Mouse (Mus musculus) embryo, embryonic 10.5 days (tissue): ENCODE results near the gene Cxcr5.

Experiments
- DNase-seq: peaks from one replicate; pipeline ENCODE4 v3.0.0-alpha.2; 2015; ENCODE audit warnings: low spot score

The Cxcr5 gene

GRCm38 (mm10) chr9:44509487-44510354, 52.0 kb downstream of the Cxcr5 start:
- peak; percentile 84 for DNase-seq

DNA sequence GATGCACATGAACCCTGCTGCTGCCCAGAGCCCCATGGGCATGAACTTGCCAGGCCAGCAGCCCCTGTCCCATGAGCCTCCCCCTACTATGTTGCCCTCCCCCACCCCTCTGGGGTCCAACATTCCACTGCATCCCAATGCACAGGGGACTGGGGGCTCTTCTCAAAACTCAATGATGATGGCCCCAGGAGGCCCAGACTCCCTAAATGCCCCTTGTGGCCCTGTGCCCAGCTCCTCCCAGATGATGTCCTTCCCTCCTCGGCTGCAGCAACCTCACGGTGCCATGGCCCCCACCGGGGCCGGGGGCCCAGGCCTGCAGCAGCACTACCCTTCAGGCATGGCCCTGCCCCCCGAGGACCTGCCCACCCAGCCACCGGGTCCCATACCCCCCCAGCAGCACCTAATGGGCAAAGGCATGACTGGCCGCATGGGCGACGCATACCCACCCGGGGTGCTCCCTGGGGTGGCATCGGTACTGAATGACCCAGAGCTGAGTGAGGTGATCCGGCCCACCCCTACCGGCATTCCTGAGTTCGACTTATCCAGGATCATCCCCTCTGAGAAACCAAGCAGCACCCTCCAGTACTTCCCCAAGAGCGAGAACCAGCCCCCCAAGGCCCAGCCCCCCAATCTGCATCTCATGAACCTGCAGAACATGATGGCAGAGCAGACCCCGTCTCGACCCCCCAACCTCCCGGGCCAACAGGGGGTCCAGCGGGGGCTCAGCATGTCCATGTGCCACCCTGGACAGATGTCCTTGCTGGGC, 52.8 kb downstream of the Cxcr5 start:
- DNase-seq = no peak

DNA sequence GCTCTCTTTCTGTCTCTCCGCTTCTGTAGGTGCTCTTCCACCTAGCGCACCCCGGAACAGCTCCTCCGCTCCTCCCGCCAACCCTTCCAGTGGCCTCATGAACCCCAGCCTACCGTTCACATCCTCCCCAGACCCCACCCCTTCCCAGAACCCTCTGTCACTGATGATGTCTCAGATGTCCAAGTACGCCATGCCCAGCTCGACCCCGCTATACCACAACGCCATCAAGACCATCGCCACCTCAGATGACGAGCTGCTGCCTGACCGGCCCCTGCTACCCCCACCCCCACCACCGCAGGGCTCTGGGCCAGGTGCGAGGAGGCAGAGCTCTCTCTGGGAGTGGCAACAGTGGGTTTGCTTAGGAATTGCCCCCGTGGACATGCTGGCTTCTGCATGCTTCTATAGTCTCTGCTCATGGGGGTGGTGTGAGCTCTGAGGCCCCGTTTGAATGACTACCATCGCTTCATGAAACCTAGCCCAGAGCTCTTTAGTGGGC, 53.5 kb downstream of the Cxcr5 start:
- no peak for DNase-seq

GRCm38 (mm10) chr9:44507345-44507744, 54.3 kb downstream of the Cxcr5 start:
- no peak for DNase-seq

DNA sequence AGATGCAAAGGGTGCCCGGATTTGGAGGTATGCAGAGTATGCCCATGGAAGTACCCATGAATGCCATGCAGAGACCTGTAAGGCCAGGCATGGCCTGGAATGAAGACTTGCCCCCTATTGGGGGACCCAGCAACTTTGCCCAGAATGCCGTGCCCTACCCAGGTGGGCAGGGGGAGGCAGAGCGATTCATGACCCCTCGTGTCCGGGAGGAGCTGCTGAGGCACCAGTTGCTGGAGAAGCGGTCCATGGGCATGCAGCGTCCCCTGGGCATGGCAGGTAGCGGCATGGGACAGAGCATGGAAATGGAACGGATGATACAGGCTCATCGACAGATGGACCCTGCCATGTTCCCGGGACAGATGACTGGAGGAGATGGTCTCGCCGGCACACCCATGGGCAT, 55.1 kb downstream of the Cxcr5 start:
- DNase-seq = no peak

- DNase-seq = no peak
Measured at GRCm38 (mm10) chr9:44505824-44506467, 55.7 kb downstream of the Cxcr5 start.

DNA sequence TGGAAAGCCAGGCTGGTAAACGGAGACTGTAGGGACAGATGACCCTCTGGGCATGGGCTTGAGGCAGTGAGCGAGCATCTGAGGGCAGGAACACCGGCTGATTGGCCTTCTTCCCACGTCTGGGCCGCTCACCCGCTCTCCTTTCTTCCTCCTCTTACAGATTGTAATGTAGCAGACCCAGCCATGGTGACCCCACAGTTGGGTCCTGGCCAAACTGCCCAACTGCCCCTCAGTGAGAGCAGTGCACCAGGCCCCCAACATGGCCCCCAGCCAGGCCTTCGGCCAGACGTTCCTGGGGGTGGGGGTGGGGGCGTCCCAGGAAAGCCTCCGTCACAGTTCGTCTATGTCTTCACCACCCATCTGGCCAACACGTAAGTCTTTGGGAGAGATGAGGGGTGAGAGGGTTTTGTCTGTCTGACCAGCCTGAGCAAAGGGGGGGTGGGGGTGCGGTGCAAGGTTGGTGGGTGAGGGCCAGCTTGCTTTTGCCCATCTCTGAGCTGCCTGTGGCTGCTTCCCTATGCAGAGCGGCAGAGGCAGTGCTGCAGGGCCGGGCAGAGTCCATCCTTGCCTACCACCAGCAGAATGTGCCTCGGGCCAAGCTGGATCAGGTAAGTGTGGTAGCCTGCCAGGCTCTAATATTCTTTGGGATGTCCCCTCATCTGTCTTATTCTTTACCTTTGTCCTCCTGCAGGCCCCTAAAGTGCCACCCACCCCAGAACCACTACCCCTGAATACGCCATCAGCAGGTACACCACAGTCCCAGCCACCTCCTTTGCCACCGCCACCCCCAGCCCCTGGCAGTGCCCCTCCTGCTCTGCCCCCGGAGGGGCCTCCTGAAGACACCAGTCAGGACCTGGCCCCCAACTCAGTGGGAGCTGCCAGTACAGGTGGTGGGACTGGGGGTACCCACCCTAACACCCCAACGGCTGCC, 56.5 kb downstream of the Cxcr5 start:
- DNase-seq = no peak

DNA sequence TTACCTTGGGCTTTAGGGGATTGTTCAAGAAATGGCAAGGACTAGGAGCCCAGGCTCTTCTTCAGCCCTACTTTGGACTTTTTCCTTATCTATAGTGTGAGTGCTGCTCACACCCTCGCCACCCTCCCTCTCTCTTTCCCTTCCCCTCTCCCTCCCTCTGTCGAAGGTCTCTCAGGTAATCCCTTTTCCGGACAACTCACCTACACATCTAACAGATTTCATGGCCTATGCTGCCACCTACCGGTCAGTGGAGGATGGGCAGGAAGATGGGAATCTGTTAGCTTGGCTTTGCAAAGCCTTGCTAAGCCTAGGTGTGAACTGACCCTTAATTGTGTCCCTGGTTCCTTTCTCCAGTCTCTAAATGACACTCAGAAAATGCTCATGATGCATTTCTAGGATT, 59.7 kb downstream of the Cxcr5 start:
- DNase-seq = peak; percentile 92

GRCm38 (mm10) chr9:44501206-44501879, 60.3 kb downstream of the Cxcr5 start:
- DNase-seq = no peak

GRCm38 (mm10) chr9:44500638-44501175, 61.0 kb downstream of the Cxcr5 start:
- no peak for DNase-seq

DNA sequence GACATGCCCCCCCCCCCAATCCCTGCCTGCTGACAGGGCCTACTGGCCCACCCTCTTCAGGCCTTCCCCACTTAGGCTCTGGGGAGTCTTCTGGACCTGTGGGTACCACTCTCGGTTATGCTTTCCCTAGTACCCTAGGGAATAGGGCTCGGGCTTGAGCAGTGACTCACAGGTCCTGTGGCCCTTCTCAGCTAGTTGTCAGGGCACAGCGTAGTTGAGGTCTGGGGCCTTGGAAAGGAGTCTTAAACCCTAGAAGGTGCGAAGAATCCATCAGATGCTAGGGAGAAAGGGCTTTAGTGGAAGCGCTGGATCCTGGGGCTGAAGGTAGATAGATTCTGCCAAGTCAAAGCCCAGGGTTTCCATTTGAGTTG, 61.5 kb downstream of the Cxcr5 start:
- DNase-seq = no peak

DNA sequence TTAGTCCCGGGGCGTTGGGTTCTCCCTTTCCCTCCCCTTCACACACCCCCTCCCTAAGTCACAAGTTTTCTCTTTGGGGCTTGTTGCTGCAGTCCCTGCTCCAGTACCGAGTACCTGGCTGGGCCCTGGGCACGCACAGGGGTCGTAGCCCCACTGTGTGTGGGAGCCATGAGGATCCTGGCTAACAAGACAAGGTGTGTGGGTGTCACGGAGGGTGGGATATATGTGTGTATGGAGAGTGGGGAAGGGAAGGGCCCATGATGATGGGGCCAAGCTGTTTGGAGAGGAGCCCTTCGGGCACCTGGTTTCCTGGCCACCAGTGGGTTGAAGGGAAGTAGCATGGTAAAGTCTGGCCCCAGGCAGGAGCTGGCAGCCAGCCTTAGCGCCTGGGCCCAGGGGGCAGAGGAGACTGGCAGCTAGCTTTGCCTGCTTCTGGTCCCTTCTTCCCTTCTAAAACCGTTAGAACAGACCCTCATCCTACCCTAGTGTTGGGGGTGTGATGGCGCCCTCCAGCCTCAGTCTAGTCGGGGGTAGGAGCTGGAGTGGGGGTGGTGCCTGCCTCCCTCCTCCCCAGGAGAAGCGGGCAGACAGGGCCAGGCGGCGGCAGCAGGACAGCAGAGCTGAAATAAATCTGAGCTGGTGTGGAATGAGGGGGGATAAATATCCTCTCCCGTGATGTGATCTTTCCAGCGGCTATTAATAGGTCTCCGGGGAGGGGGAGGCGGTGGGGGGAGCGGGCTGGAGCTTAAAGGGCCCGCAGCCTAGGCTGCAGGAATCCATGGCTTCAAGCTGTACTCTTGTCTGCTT, 62.1 kb downstream of the Cxcr5 start:
- DNase-seq = peak; percentile 68

DNA sequence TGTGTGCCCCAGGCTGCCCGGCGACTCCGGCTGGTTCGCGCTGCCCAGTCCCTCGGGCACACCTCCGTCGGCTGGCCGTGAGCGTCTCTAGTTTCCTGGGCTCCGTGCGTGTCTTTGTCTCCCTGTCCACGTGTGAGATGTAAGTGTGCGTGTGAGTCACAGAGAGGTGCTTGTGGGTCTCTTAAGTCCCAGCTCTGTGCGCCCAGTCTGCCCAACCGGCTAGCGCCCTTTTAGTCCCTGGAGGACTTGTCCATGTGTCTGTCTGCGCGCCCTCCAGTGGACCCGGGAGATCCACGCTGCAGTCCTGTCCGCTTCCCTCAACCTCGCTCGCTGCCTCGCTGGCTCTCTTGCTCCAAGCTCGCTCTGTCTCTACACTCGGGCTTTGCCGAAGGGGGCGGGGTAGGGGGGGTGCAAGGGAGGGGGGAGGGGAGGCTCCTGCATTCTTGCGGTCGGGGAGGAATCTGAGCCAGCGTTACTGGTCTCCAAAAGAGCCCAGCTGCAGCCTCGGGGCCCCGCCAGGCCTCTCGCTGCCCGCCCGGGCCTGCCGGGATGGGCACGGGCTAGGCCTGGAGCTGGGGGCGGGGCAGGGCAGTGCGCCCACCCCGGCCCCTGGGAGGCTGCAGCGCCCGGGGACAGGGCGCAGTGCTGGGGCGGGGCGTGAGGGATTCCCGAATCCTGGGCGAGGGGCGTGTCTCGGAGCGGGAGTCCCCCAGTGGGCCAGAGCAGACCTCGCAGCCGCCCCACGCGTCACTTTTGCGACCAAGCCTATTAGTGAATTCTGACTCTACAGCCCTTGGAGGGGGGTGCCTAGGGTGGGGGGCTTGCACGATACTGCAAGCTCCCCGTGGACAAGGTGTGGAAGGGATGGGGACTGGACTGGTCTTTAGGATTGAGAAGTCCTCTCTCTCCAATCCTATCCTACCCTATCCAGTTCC, 63.0 kb downstream of the Cxcr5 start:
- peak; percentile 79 for DNase-seq

DNA sequence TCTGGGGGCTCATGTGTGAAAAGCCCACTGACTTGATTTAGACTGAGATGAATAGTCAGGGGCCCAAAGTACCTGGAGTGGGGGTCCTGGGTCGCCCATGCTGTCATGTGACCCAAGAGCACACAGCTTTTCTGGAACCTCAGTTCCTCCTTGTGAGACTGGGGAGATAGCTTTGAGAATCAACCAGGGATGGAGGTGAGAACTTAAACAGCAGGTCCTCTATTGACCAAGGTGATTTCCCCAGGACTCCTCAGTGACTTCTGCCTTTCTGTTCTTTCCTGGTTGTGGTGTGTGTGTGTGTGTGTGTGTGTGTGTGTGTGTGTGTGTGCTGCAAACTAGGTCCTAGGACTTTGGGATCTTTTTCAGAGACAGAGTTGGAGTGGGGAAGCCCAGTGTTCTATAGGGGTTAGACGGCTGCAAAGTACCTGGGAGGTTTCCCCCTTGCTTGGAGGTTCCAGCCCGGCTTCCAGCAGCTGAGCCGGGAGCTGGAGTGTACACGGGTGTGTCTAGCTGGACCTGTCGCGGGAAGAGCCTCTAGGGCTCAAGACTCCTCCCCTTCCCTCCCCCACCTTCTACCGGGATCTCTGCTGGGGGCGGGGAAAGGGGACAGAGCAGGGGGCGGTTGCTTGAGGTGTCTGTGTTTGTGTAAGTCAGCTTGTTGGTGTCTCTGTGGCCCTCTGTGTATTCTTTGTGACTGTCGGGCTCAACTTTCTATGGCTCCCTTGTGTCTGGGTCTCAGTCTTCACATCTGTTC, 63.9 kb downstream of the Cxcr5 start:
- peak; percentile 79 for DNase-seq

DNA sequence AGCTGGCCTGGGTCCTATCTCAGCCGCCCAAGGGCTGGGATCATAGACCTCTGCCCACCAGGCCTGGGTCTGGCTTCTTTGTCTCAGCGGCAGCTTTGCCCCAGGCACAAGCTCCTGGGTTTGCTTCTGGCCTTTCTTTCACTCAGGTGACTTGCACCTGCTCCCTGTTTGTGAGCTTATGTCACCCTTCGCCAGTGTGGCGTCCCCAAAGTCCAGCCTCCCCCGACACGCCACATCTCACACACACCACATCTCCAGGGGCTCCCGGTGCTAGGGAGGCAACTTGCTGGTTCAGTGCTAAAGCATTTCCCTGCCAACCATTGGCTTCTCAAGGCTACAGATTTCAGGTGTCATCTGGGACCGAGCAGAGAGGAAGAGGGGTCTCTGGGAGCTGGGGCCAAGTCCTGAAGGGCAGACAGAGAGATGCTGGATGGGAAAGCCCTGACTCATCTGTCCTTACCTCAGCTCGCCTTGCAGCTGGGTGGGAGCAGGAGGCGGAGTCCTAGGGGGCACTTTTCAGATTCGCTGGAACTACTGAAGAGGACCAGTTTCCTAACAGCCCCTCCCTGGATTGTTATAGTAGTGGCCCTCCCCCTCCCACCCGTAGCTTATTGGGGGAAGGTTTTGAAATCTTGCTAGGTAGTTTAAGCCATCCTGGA, 64.7 kb downstream of the Cxcr5 start:
- no peak for DNase-seq

DNA sequence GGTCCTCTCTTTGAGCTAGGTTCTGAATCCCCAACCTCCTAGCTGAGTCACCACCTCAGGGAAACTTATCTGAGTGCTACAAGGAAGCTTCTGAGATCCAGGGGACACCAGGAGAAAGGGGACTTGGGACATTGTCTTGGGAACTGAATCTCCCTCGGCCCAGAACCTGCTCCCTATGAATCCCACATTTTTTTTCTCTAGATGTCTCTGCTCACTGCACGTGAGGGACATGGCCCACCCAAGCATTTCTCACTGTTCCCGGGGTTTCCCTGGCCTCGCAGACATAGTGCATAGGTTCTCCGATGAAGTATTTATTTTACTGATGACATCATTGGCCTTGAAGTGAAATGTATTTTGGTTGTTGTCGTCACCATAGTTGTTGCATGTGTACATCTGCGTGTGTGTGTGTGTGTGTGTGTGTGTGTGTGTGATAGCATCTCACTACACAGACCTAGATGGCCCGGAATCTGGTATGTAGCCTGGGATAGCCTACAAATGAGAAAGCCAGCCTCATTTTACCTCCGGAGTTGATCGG, 65.8 kb downstream of the Cxcr5 start:
- DNase-seq = no peak
